Mouse (Mus musculus) forebrain, embryonic 15.5 days (tissue): ENCODE measurements at regions not wholly inside any gene's neighbourhood (a gene's known extent, or its start where the extent isn't known, plus 50 kb on each side); places are given as distances from the start of the nearest gene placed in this dataset.
A peak's percentile ranks its signal among the peaks of the same experiment; 100 is the strongest.
"Not testable (repeated sequence)": the region's sequence is repeated elsewhere in the genome, so short reads cannot be mapped to it uniquely, and the experiment has no call there.

Source experiments
- ATAC-seq: fragments of 200-750 bp; cut with Nextera tagmentation; replicated peaks from 2 replicates; pipeline ENCODE4 v1.8.0; 2017; ENCODE audit warnings: mild to moderate bottlenecking, moderate TSS enrichment, moderate library complexity
- H3K27ac ChIP-seq: fragments of 300-500 bp; sonication (generic); replicated peaks from 2 replicates; pipeline ENCODE4 v1.5.1; 2015; ENCODE audit warnings: mild to moderate bottlenecking, inconsistent platforms
- H3K27me3 ChIP-seq: fragments of 300-500 bp; sonication (generic); 2 replicates; pipeline ENCODE4 v1.6.1; 2015; ENCODE audit warnings: inconsistent platforms
- H3K36me3 ChIP-seq: fragments of 300-500 bp; sonication (generic); 2 replicates; pipeline ENCODE4 v1.6.1; 2015; ENCODE audit warnings: mild to moderate bottlenecking, inconsistent platforms
- H3K4me1 ChIP-seq: fragments of 300-500 bp; sonication (generic); 2 replicates; pipeline ENCODE4 v1.6.1; 2015; ENCODE audit warnings: inconsistent platforms
- H3K4me2 ChIP-seq: fragments of 300-500 bp; sonication (generic); replicated peaks from 2 replicates; pipeline ENCODE4 v1.6.1; 2015; ENCODE audit warnings: mild to moderate bottlenecking, inconsistent platforms
- H3K4me3 ChIP-seq: fragments of 300-500 bp; sonication (generic); 2 replicates; pipeline ENCODE4 v1.5.1; 2015; ENCODE audit warnings: mild to moderate bottlenecking, inconsistent platforms
- H3K9ac ChIP-seq: fragments of 300-500 bp; sonication (generic); replicated peaks from 2 replicates; pipeline ENCODE4 v1.6.1; 2015; ENCODE audit warnings: mild to moderate bottlenecking, inconsistent platforms
- H3K9me3 ChIP-seq: fragments of 300-500 bp; sonication (generic); 2 replicates; pipeline ENCODE4 v1.6.1; 2016; ENCODE audit warnings: inconsistent platforms
- WGBS: fragments of 180-500 bp; shearing (Covaris S2); methylation state at CpG from one replicate; pipeline ENCODE4 v1.1.7; 2015; ENCODE audit warnings: mixed read lengths; 5-methylcytosine and 5-hydroxymethylcytosine counted together

DNA sequence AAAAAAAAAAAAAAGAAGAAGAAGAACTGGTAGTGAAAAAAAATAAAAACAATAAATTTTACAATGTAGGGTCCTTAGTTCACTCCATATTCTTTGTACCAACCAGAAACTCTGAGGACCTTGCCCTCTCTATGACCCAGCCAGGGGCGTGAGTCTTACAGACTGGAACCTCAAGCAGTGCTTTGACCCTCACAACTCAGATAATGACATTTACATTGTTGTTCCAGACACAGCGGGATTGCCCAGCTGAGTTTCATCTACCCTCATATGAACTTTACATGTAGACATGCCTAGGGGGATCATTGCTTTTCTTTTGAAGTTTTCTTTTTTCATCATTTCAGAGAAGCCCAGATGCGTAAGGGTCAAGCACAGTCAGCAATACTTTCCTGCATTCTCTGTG is 1496.6 kb upstream of the 4931417E11Rik start:
- Histone ChIP-seq H3K27ac (no peak overlapping the region), H3K4me1 (no peaks in the 10 kb centered on the region), H3K27me3 (no peaks in the 10 kb centered on the region), H3K4me2 (no peak overlapping the region), H3K36me3 (no peaks in the 10 kb centered on the region), H3K9me3 (no peaks in the 10 kb centered on the region), H3K9ac (no peak overlapping the region), H3K4me3 (no peak overlapping the region)
- 83% methylated on average over 3 of the region's 3 CpGs for WGBS
- no peak for ATAC-seq

DNA sequence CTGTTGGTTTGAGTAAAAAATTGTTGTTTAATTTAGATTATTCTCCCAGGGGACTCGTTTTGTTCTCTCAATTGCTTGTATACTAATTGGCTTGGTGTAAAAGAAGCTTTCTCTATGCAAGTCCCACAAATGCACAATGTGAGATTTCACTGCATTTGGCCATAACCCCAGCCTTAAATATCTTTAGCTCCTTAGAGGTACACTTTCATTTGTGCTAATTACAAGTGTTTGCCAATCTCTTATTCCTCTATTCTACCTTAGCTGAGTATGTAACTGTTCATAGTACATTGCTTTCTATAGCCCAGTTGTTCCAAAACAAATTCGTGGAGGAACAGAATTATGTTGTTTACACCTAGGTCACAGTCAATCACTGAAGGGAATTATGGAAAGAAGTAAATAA is 1459.0 kb upstream of the 4931417E11Rik start:
- Histone ChIP-seq H3K9me3 (no peaks in the 10 kb centered on the region), H3K36me3 (no peaks in the 10 kb centered on the region), H3K4me2 (no peak overlapping the region), H3K4me3 (no peak overlapping the region), H3K4me1 (no peaks in the 10 kb centered on the region), H3K9ac (no peak overlapping the region), H3K27me3 (no peaks in the 10 kb centered on the region), H3K27ac (no peak overlapping the region)
- WGBS, result 48% methylated on average over 2 of the region's 2 CpGs
- no peak for ATAC-seq

DNA sequence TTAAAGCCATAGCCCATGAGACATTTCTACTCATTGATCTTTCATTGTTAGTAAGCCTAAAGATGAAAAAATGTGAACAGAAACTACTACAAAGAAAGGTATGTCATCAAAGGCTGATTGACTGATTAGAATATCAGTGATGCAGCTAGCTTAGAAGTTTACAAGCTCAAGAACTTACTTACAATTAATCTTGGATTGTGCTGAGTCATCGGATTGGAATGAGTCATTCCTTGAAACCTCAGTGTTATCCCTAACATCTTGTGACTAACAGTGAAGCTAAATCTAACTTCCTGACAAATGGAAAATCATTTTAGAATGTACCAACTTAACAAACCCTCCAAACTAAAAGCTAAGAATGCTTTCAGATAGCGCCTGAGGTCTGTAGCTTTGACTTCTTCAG is 1434.1 kb upstream of the 4931417E11Rik start:
- WGBS, result 97% methylated on average over 2 of the region's 2 CpGs
- H3K9ac ChIP-seq, result no peak overlapping the region
- no peak for ATAC-seq
- no peak overlapping the region for H3K4me2 ChIP-seq
- no peak overlapping the region for H3K4me3 ChIP-seq
- H3K4me1 ChIP-seq, result no peaks in the 10 kb centered on the region
- no peaks in the 10 kb centered on the region for H3K9me3 ChIP-seq
- no peaks in the 10 kb centered on the region for H3K27me3 ChIP-seq
- H3K36me3 ChIP-seq, result no peaks in the 10 kb centered on the region
- no peak overlapping the region for H3K27ac ChIP-seq

DNA sequence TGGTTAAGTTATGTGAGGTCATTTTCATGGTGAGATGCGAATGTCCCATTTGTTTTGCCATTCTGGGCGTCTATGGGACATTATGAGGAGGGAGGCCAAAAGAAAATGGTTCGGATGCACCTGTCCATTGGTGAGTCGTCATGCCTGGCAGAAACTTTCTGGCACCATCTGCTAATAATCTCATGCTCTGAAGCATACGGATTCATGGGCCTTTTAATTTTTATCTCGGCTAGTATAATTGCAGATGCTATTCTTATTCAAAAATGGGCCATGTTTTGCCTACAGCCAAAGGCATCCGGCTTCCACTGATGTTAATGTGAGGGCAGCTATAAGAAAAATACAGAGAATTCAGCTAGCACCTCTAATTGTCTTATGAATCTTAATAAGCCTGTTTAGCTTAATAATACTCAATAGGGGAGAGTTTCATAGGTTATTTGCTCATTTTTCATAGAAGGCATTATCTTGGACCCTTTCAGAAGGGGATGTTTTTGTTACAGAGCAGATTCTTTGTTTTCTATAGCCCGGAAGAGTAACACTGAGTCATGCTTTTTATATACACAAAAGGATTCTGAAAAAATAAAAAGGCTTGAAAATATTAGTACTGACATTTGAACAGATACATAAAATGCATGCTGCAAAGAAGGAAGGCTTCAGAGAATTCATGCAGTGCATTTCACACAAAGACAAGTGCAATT is 1401.3 kb upstream of the 4931417E11Rik start:
- Histone ChIP-seq H3K4me3 (no peak overlapping the region), H3K9ac (no peak overlapping the region), H3K4me1 (peaks cover 8% of the 10 kb centered on the region; the same call in 1 of the 2 replicates), H3K36me3 (no peaks in the 10 kb centered on the region), H3K4me2 (no peak overlapping the region), H3K27me3 (no peaks in the 10 kb centered on the region), H3K27ac (no peak overlapping the region; the same call in 1 of the 2 replicates), H3K9me3 (no peaks in the 10 kb centered on the region)
- WGBS, result 41% methylated on average over 8 of the region's 8 CpGs
- ATAC-seq, result peak; percentile 26; the same call in 1 of the 2 replicates

DNA sequence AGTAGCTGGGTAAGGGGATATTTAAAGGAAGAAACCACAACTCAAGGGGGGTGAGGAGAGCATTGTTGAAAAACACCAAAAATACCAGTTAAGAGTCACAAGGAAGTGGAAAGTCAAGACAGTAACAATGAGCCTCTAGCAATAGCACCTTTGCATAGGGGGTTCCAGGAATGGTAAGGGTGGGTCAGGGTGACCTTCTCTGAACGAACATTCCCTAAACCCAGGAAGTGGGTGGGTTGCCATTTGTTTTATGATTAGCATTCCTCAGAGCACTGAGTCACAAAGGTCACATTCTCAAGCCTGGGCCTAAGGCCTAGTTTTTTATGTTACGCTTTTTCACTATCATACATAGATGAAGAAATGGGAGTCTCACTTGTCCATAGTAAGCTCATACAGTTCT is 1351.2 kb upstream of the 4931417E11Rik start:
- not testable (repeated sequence) for H3K4me1 ChIP-seq, H3K27me3 ChIP-seq, H3K27ac ChIP-seq, H3K4me3 ChIP-seq, ATAC-seq, H3K36me3 ChIP-seq, H3K9ac ChIP-seq, H3K4me2 ChIP-seq, H3K9me3 ChIP-seq
- WGBS, result 95% methylated on average over 2 of the region's 2 CpGs
